Mouse (Mus musculus) stomach, embryonic 15.5 days (tissue): ENCODE measurements around the gene Strip1. TPM values are rescaled to one million over a fixed set of nuclear protein-coding genes. Genes with fewer than 3 reads are reported as not detected.

Experiments used
- ATAC-seq: fragments of 200-750 bp; cut with Nextera tagmentation; 2 replicates; pipeline ENCODE4 v1.8.0; 2017; ENCODE audit warnings: low read depth, moderate number of reproducible peaks, moderate TSS enrichment; ENCODE audit not compliant: insufficient read depth, low FRiP score
- H3K27ac ChIP-seq: fragments of 300-500 bp; sonication (generic); 2 replicates; pipeline ENCODE4 v1.5.1; 2015; ENCODE audit warnings: mild to moderate bottlenecking, inconsistent platforms
- H3K27me3 ChIP-seq: fragments of 300-500 bp; sonication (generic); replicated peaks from 2 replicates; pipeline ENCODE4 v1.6.1; 2015; ENCODE audit warnings: inconsistent platforms
- H3K36me3 ChIP-seq: fragments of 300-500 bp; sonication (generic); 2 replicates; pipeline ENCODE4 v1.6.1; 2015; ENCODE audit warnings: inconsistent platforms
- H3K4me1 ChIP-seq: fragments of 300-500 bp; sonication (generic); 2 replicates; pipeline ENCODE4 v1.6.1; 2015; ENCODE audit warnings: inconsistent platforms
- H3K4me2 ChIP-seq: fragments of 300-500 bp; sonication (generic); 2 replicates; pipeline ENCODE4 v1.6.1; 2015; ENCODE audit warnings: mild to moderate bottlenecking, inconsistent platforms
- H3K4me3 ChIP-seq: fragments of 300-500 bp; sonication (generic); replicated peaks from 2 replicates; pipeline ENCODE4 v1.5.1; 2015; ENCODE audit warnings: inconsistent platforms
- H3K9ac ChIP-seq: fragments of 300-500 bp; sonication (generic); 2 replicates; pipeline ENCODE4 v1.6.1; 2015; ENCODE audit warnings: inconsistent platforms
- H3K9me3 ChIP-seq: fragments of 300-500 bp; sonication (generic); 2 replicates; pipeline ENCODE4 v1.6.1; 2016; ENCODE audit warnings: inconsistent platforms
- WGBS: fragments of 180-500 bp; shearing (Covaris S2); methylation state at CpG from one replicate; pipeline ENCODE4 v1.1.7; 2015; 5-methylcytosine and 5-hydroxymethylcytosine counted together
- polyA plus RNA-seq: library from polyadenylated mRNA; unstranded; fragments of >200 nt; fragmentation: Nextera tagmentation; extraction: Ambion mirVana; gene quantifications from 2 replicates; pipeline ENCODE4 v1.2.1, GENCODE M21; 2015

Strip1 gene
- 37.9 and 41.1 TPM in 2 replicates for polyA plus RNA-seq

DNA sequence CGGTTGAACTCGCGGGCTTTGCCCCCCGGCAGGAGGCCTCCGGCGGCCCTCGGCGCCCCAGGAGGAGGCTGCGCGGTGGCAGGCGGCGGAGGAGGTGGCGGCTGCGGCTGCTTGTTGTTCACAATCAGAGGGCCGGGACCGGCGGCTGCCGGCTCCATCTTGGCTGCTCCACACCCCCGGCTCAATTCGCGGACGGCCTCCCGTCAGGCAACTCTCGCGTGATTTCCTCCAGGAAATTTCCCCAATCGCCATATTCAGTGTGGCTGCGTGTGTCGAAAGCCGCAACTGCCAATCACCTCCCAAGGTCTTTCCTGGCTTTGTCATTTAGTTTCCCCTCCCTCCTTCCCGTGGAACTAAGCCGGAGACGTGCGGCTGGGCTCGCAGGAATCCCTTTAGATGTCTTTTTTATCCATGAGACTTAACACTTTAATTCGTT lies at the start of gene Strip1:
Strip1 (minus strand) TSS at position 172 of the 436 bp plus-strand sequence.
- Histone ChIP-seq H3K27me3 (no peaks in the 10 kb centered on the region), H3K9me3 (no peaks in the 10 kb centered on the region), H3K9ac (peak within 1 kb of the TSS; percentile 95), H3K4me1 (peaks cover 7% of the 10 kb centered on the region), H3K4me2 (peak within 1 kb of the TSS; percentile 74), H3K4me3 (peak within 1 kb of the TSS; percentile 100), H3K27ac (peak within 1 kb of the TSS; percentile 90), H3K36me3 (peaks cover 10% of the 10 kb centered on the region; the same call in 1 of the 2 replicates)
- ATAC-seq = peak; percentile 95
- under 1% methylated on average over 34 of the region's 35 CpGs for WGBS

DNA sequence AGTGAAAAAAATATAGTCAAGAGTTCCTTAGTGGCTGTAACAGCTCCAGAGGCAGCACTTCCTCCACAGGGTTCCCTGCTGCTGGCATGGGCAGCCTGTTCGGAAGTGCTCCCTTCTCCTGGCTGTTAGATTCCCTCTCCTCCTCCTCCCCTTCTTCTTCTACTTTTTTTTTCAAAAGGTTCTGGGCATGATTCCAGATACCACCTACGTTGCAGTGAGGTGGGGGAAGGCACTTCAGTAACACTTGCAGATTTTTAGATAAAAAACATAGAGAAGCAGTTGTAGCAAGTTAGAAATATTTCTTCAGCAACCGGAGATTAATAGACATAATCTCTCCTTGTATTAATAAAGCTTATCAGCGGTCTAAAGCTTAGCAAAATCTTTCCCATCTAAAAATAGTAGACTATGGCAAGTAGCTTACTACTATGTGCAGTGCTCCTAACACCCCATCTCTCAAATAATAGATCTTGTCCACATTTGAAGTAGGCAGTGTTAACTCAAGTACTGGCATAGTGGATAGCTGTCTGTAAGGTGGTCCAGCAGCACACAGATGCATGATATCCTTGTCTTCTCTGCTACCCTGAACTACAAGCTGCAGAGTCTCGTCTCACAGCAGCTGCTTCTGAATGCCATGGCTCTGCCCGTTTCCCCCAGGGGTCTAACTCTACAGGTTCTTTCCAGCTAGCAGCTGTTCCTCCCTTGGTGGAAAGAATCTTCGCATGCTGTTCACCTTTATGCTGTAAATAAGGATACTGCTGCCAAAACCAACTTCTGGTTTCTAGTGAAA lies 49.5 kb upstream of the Strip1 start:
- Histone ChIP-seq H3K4me3 (no peak overlapping the region), H3K27me3 (no peaks in the 10 kb centered on the region), H3K9ac (no peak overlapping the region), H3K36me3 (no peaks in the 10 kb centered on the region), H3K4me2 (peak overlapping the region; percentile 16; the same call in 1 of the 2 replicates), H3K4me1 (peaks cover 15% of the 10 kb centered on the region; the same call in 1 of the 2 replicates), H3K9me3 (no peaks in the 10 kb centered on the region), H3K27ac (peak overlapping the region; percentile 77)
- ATAC-seq = peak; percentile 77; the same call in 1 of the 2 replicates
- WGBS = 25% methylated on average over 7 of the region's 7 CpGs

DNA sequence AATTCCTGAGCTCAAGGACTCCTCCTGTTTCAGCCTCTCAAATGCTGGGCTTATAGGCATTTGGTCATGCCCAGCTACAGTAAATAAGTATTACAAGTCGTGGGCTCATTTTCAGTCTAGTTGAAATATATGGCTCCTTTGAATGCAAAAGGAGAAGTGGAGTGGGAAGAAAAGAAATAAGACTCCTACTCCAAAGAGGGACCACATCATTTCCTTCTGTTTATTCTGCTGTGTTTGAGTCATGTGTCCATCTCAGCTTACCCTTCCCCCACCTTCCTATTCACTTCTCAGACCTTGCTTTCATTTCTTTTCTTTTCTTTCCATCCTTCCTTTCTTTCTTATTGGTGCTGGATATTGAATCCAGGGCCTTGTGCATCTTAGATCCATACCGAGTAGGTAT lies 40.0 kb upstream of the Strip1 start:
- no peak for ATAC-seq
- H3K4me2 ChIP-seq = no peak overlapping the region
- no peak overlapping the region for H3K9ac ChIP-seq
- no peaks in the 10 kb centered on the region for H3K9me3 ChIP-seq
- no peaks in the 10 kb centered on the region for H3K4me1 ChIP-seq
- H3K4me3 ChIP-seq = no peak overlapping the region
- peaks cover 51% of the 10 kb centered on the region for H3K36me3 ChIP-seq
- H3K27me3 ChIP-seq = no peaks in the 10 kb centered on the region
- 95% methylated on average over 2 of the region's 2 CpGs for WGBS
- no peak overlapping the region for H3K27ac ChIP-seq

DNA sequence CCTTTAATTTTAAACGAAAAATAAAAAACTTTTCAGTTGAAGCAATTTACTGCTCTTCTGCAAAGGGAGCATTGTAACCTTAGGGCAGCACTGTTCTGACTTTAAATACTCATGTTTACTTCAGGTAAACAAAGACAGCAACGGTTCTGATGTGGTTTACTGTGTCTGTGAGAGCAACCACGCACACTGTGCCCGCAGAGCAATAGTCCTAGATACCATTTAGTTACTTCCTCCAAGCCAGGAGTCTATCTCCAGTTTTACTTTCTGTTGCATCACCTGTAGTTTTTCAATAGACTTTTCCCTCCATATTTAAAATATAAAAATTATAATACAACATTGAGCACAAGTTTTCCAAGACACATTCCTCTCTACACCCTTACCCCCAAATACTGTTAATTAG lies 39.0 kb upstream of the Strip1 start:
- Histone ChIP-seq H3K36me3 (peaks cover 57% of the 10 kb centered on the region), H3K27me3 (no peaks in the 10 kb centered on the region), H3K27ac (no peak overlapping the region), H3K4me3 (no peak overlapping the region), H3K4me1 (no peaks in the 10 kb centered on the region), H3K9me3 (no peaks in the 10 kb centered on the region), H3K4me2 (no peak overlapping the region), H3K9ac (no peak overlapping the region)
- 73% methylated on average over 4 of the region's 4 CpGs for WGBS
- ATAC-seq = no peak

DNA sequence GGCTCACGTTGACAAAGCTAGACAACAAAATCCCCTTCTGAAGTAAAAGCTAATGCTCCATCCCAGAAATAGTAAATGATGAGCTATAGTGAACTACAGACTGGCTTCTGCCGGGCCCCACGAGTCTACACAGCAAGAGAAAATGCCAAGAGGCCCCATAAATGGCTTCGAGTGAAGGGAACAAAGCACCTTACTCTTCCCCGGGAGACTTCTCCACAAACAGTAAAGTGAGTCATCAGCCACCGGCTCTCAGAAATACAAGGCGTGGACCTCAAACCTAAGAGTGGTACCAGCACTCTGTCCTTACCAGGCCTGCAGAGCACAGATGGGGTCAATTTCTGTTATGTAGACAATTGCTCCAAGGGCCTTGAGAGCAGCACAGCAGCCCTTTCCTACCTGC lies 37.3 kb upstream of the Strip1 start:
- H3K4me1 ChIP-seq = no peaks in the 10 kb centered on the region
- no peaks in the 10 kb centered on the region for H3K9me3 ChIP-seq
- no peak for ATAC-seq
- H3K4me3 ChIP-seq = no peak overlapping the region
- peaks cover 49% of the 10 kb centered on the region for H3K36me3 ChIP-seq
- no peak overlapping the region for H3K9ac ChIP-seq
- no peak overlapping the region for H3K4me2 ChIP-seq
- 84% methylated on average over 7 of the region's 7 CpGs for WGBS
- H3K27me3 ChIP-seq = no peaks in the 10 kb centered on the region
- no peak overlapping the region for H3K27ac ChIP-seq

DNA sequence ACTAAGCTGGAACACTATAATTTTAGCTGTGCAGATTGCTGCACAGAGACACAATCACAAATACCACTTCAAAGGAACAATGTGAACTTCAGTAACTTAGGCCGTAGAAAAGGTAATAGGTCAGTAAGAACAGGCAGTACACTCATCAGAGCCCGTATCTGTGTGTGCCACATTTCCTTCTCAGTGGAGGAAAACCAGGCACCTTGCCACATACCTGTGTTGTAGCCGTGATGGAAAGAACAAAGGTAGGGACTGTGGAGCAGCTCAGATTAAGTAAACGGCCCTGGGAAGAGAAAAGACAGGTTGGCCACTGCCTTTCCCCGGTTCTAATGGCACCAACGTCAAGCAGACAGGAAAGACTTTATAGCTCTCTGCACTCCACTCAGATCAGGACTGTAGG lies 35.9 kb upstream of the Strip1 start:
- no peaks in the 10 kb centered on the region for H3K27me3 ChIP-seq
- no peaks in the 10 kb centered on the region for H3K4me1 ChIP-seq
- H3K36me3 ChIP-seq = peaks cover 44% of the 10 kb centered on the region
- no peak overlapping the region for H3K4me2 ChIP-seq
- ATAC-seq = no peak
- H3K4me3 ChIP-seq = no peak overlapping the region
- H3K27ac ChIP-seq = no peak overlapping the region
- H3K9ac ChIP-seq = no peak overlapping the region
- no peaks in the 10 kb centered on the region for H3K9me3 ChIP-seq
- 79% methylated on average over 6 of the region's 6 CpGs for WGBS

DNA sequence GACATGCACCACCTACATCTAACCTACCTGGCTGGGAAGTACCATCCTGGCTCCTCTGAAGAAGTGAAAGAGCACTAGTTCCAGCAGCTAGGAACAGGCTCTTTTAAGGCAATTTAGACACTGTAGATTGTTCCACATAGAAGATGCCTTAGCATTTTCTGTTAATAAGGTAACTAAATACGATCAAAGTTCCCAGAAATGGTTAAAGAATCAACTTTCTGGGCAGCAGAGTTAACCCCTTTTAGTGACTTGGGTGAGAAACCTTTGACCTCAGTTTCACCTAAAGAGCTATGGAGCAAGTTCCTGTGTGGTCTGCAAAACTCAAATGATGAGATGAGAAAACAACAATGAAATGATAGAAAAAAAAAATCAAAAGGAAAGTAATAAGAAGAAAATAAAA lies 33.1 kb upstream of the Strip1 start:
- Histone ChIP-seq H3K4me1 (no peaks in the 10 kb centered on the region), H3K4me2 (no peak overlapping the region), H3K4me3 (no peak overlapping the region), H3K9me3 (no peaks in the 10 kb centered on the region), H3K27me3 (no peaks in the 10 kb centered on the region), H3K36me3 (peaks cover 44% of the 10 kb centered on the region), H3K27ac (no peak overlapping the region), H3K9ac (no peak overlapping the region)
- no peak for ATAC-seq
- 80% methylated on average over 1 of the region's 1 CpGs for WGBS

DNA sequence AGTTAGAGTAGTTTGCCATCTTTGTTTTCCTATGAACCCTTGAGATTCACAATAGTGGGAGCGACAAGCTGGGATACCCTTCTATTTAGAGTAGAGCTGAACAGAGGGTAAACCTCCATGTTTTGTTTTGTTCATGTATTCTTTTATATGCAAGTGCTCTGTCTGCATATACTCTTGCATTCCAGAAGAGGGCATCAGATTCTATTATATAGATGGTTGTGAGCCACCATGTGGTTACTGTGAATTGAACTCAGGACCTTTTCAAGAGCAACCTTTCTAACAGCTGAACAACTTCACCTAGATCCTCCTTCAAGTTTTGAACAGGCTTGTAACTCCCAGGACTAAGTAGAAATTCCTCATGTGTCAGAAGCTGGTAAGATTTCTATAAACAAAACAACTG lies 27.5 kb upstream of the Strip1 start:
- H3K4me2 ChIP-seq = no peak overlapping the region
- H3K27me3 ChIP-seq = no peaks in the 10 kb centered on the region
- H3K27ac ChIP-seq = no peak overlapping the region
- H3K4me3 ChIP-seq = no peak overlapping the region
- H3K4me1 ChIP-seq = no peaks in the 10 kb centered on the region
- no peaks in the 10 kb centered on the region for H3K9me3 ChIP-seq
- no peak overlapping the region for H3K9ac ChIP-seq
- peaks cover 17% of the 10 kb centered on the region for H3K36me3 ChIP-seq
- ATAC-seq = no peak
- WGBS = 88% methylated on average over 1 of the region's 1 CpGs

DNA sequence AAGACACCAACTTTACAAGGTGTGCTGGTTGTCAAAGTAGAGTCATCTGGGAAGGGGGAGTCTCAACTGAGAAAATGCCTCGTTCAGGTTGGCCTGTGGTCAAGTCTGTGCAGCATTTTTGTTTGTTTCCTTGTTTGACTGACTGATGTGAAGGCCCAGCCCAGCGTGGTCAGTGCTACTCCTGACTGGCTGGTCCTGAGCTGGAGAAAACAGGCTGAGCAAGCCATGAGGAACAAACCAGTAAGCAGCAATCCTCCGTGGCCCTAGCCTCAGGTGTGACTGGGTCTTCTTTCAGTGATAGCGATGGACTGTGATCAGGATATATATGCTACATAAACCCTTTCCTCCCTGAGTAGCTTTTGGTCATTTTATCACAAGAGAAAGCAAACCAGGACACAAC lies 25.4 kb upstream of the Strip1 start:
- no peaks in the 10 kb centered on the region for H3K4me1 ChIP-seq
- peaks cover 16% of the 10 kb centered on the region for H3K36me3 ChIP-seq
- H3K4me2 ChIP-seq = no peak overlapping the region
- H3K9ac ChIP-seq = no peak overlapping the region
- 64% methylated on average over 4 of the region's 4 CpGs for WGBS
- ATAC-seq = no peak
- no peaks in the 10 kb centered on the region for H3K27me3 ChIP-seq
- no peak overlapping the region for H3K4me3 ChIP-seq
- no peak overlapping the region for H3K27ac ChIP-seq
- no peaks in the 10 kb centered on the region for H3K9me3 ChIP-seq

DNA sequence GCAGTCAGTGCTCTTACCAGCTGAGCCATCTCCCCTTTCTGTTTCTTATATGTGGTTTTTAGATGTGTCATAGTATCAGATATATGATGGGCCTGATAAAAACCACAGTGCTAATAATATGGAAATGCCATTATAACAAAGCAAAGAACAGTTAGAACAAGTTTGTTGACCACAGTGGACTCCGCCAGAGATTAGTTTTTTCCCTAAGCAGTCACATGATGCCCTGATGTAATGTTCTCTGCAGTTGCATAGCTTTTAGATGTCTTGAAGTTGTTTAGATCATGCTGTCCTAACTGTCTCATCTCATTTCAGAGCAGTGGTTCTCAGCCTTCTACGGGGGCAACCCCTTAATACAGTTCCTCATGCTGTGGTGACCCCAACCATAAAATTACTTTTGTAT lies 24.7 kb upstream of the Strip1 start:
- no peak for ATAC-seq
- H3K4me3 ChIP-seq = no peak overlapping the region
- H3K4me2 ChIP-seq = no peak overlapping the region

DNA sequence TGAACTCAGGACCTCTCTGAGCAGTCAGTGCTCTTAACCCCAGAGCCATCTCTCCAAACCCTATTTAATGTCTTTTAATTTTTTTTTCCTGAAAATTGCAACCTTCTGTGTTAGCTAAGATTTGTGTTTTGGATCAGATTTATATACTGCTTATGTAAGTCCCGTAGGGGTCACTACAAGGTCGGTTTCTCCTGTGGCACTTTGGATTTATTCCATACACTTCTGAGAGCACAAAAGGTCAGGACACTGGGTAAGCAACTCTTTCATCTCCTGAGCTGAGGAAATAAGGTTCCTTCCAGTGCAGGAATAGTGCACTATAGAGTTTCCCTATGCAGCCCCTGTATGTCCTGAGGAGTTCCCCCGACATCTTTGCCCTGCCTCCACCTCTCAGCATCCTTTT lies 24.0 kb upstream of the Strip1 start:
- H3K27ac ChIP-seq = no peak overlapping the region
- no peak for ATAC-seq
- H3K4me2 ChIP-seq = no peak overlapping the region
- no peaks in the 10 kb centered on the region for H3K27me3 ChIP-seq
- no peak overlapping the region for H3K9ac ChIP-seq
- H3K9me3 ChIP-seq = no peaks in the 10 kb centered on the region
- peaks cover 11% of the 10 kb centered on the region for H3K36me3 ChIP-seq
- 57% methylated on average over 3 of the region's 3 CpGs for WGBS
- no peak overlapping the region for H3K4me3 ChIP-seq
- H3K4me1 ChIP-seq = no peaks in the 10 kb centered on the region

More for the DNA sequence above, 24.7 kb upstream of the Strip1 start:
- no peaks in the 10 kb centered on the region for H3K27me3 ChIP-seq
- no peak overlapping the region for H3K27ac ChIP-seq
- 81% methylated on average over 2 of the region's 2 CpGs for WGBS
- peaks cover 15% of the 10 kb centered on the region for H3K36me3 ChIP-seq
- no peaks in the 10 kb centered on the region for H3K4me1 ChIP-seq
- no peaks in the 10 kb centered on the region for H3K9me3 ChIP-seq
- H3K9ac ChIP-seq = no peak overlapping the region

DNA sequence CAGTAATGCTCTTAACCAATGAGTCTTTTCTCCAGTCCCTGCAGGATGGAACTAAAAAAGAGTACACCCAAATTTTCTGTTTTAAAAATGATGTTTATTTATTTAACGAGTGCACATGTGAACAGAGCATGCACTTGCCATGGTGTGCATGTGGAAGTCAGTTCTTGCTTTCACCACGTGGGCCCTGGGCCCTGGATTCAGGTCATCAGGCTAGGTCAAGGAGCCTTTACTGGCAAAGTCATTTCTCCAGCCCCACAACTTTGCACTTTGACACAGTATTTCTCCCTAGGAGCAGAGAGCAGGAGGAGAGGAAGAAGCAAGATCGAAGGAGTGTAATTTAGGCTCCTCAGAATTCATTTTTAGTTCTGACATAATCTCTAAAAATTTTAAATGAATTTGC lies 23.4 kb upstream of the Strip1 start:
- no peaks in the 10 kb centered on the region for H3K27me3 ChIP-seq
- no peak overlapping the region for H3K9ac ChIP-seq
- no peak overlapping the region for H3K4me3 ChIP-seq
- H3K4me1 ChIP-seq = no peaks in the 10 kb centered on the region
- 74% methylated on average over 3 of the region's 3 CpGs for WGBS
- no peaks in the 10 kb centered on the region for H3K9me3 ChIP-seq
- H3K4me2 ChIP-seq = no peak overlapping the region
- ATAC-seq = no peak
- H3K27ac ChIP-seq = no peak overlapping the region
- 0 out of 2 replicates have a peak, but pooled peaks cover 5% of the 10 kb centered on the region for H3K36me3 ChIP-seq
